Mouse (Mus musculus): ENCODE results near the gene Ldah.
A peak's percentile ranks its signal among the peaks of the same experiment; 100 is the strongest.

Gene Ldah

DNA sequence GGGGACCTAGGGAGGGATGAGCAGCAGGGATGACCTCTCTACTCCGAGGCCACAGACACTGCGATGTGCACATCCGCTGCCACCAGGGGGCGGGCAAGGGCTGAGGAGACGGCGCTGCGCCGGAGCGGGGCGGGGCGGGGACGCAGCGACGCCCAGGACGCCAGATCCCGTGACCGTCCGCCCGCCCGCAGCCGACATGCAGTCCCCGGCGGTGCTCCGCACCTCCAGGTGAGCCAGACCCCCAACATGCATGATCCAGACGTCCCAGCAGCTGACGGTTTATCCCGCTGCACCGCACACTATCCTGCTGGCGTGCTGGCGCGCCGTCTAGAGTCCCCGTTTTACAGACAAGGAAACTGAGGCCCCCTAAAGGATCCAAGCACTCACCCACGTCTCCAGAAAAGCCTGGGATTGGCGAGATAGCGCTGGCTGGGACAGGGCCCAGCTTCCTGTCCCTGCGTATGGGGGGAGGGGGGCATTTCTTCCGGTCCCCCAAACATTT is 105.4 kb downstream of the Ldah start, which contains the start of gene Hs1bp3:
Hs1bp3 (plus strand) TSS at position 163 of the 502 bp plus-strand sequence.
- DNase-seq (ENCODE audit: low read depth): peak; percentile 90

DNA sequence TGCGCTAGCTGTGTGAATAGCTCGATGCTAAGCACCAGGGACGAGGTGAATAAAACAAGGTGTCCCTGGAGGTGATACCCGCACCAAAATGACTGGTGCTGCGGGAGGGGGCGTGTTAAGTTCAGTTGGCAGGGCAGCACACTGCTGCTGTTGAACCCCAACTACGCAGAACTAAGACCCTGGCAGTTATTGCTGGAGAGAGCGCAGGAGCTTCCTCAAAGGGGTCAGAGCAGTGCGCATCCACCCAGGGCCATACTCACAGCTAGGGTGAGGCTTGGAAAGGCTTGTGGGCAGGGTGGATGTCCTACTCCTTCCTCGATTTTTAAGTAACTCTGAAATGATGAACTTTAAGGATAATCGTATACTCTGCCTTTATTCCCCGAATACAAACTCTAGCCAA is 105.9 kb downstream of the Ldah start:
- DNase-seq (ENCODE audit: low read depth): no peak

DNA sequence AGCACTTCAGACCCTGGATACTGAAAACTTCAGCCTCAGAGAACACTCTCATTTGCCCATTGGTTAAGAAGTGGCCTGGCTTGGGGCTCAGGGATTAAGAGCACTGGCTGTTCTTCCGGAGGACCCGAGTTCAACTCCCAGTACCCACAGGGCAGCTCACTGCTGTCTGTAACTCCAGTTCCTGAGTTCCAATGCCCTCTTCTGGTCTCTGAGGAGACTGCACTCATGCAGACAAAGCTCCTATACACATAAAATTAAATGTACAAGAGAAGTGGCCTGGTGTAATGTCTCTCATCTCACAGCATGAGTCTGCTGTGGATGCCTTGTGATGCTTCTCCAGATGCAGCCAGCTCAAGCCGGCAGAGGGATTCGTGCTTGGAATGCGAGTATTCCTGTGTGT is 108.6 kb downstream of the Ldah start:
- no peak for DNase-seq (ENCODE audit: low read depth)

DNA sequence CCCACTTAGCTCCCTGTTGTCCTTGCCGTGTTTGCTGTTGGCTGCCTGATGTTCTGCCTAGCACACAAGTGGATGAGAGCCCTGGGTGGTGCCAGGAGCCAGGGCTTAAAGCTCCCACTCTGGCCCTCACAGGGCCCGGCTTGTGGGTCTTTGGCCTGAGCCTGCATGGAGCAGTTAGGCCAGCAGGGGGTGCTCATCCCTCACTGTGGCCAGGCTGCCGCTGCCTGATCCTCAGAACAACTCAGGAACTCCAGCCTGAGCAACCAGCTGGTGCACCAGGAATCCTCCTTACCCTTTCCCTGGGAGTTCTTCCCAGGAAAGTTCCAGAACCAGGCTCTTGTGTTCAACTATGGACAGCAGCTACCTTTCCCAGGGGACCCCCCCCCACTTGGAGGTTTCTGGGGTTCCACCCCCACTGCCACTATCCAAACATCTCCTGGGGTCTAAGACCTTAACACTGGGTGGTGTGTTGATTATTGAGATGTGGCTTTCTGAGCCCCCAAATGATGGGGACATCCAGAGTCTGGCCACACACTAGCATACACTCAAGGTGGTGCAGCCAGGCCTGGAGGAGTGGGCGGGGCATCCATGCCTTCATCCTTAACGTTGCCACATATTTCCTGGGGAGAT is 112.3 kb downstream of the Ldah start:
- DNase-seq (ENCODE audit: low read depth): peak; percentile 75

DNA sequence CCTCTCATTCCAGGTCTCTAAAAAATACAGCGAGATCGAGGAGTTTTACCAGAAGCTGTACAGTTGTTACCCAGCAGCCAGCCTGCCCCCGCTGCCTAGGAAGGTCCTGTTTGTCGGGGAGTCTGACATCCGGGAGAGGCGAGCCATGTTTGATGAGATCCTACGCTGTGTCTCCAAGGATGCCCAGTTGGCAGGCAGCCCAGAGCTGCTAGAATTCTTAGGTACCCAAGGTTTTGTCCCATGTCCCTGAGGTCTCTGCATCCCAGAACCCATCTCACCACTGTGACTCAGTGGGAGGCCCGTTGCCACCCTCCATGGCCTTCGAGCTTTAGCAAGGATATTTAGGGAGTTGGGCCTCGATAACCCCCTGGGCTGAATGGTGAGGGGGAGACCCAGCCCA is 113.6 kb downstream of the Ldah start:
- no peak for DNase-seq (ENCODE audit: low read depth)

DNA sequence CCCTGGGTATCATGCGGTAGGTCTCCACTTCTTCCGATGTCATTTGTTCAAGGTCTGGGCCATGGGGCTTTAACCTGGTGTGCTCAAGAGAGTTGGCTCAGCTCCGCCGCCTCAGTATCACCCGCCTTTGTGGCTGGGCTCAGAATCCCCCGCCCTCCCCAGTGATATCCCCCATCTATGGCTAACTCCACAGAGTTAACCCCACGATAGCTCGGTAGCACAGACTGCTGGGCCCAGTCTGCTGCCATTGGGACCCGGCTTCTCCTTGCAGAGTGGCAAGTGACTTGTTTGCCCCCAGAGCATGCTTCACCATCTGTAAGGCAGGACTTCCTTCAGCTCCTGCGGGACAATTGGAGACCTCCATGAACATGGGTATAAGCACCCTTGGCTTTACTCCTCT is 116.2 kb downstream of the Ldah start:
- DNase-seq (ENCODE audit: low read depth): no peak

DNA sequence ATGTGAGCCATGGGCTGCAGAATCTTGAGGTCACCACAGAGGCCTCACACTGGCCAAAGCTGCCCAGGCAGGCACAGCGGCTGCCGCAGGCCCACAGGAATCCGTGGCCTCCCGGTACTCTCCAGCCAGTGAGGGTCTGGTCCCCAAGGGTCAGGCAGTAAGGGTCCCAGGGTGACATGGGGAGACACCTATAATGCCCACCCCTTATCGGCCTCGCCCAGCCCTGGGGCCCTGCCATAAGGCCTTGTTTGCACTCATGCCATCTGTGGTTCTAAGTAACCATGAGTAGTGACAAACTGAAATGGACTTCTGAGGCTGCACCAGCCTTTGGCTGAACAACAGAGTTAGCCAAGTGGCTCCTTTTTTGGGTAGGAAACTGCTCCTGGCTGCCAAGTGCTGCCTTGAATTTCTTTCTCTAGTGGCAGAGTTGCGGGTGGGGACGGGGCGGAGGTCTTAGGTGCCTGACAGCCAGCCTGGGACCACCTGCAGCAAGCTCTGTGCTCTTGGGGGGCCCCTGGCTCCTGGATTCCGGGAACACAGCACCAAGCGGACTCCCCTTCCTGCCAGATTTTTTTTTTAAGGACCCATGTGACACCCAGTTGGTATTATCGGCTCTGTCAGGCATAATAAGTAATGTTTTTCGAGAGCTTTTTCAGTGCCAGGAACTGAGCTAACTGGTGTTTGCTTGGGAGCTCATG is 117.5 kb downstream of the Ldah start:
- no peak for DNase-seq (ENCODE audit: low read depth)

DNA sequence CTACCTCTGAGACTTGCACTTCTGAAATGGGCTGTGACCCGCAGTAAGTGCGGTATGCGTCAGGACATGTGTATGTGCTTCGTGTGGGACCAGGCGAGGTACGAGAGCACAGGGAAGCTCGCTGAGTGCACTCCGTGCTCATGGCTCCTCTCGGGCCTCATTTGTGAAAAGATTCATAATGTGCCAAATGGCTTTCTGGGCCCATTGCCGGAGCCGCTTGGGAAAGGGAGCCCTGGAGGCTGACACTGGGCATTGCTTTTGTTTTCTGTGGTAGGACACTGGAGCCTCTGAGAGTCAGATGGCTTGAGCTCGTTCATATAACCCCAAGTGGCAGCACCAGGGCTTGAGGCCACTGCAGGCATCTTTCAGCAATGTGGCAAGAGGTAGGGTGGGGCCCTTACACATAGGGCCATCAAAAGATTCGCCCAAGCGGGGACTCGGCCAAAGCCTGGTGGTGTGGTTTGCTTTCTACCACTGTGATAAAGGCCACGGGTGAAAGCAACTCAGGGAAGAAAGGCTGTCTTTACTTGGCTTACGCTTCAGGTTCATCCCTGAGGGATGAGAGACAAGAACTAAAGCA is 118.1 kb downstream of the Ldah start:
- DNase-seq (ENCODE audit: low read depth): no peak

DNA sequence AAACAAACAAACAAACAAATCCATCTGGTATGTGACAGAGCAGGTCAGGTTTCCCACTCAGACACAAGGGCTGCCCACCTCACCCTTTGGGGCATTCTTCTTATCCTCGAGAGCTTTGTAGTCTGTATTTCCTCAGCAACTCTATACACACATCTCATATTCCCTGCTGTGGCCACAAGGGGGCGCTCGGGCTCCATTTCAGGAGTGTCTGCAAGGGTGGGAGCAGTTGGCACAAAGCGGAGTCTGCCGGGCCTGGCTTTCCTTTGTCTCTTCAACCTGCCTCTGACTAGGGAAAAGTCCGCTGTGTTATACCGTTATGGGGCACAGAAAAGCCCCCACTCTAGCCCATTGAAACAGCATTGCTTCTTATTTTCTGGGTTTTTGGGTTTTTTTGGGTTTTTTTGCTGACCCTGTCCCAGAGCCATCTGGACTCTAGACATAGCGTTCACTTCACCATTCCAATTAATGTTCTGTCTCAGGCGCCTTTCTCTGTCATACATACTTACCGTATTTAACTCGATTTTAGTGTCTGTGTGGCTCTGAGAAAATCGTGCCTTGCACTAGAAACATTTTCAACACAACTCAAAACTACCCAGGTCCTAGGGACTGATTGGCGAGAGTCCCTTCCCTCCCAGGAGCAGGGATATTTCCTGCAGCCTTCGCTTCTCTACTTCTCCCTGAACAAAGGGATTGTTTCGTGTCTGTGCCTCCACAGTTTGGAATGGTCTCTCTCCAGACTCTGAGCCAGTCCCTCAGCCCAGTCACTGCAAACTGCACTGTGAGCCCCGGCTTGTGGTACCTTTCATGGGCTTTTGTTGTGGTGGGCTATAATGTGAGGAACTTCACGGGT is 119.1 kb downstream of the Ldah start:
- DNase-seq (ENCODE audit: low read depth): peak; percentile 91

DNA sequence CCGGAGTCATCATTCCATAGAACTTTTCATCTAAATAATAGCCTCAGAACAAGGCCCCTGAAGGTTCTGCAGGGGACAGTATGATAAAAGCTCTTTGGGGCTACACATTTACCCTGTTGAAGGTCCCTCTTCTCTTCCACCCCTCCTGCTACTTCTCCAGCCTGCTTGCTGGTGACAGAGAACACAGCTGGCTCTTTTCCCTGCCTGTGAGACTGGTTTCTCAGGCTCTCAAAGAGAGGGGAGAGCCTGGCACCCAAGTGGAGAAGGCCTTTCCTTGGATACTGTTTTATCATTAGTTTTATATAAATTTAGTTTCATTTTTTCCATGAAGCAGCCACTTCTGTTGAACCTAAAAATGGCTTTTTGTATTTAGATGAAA is 119.8 kb downstream of the Ldah start:
- no peak for DNase-seq (ENCODE audit: low read depth)

DNA sequence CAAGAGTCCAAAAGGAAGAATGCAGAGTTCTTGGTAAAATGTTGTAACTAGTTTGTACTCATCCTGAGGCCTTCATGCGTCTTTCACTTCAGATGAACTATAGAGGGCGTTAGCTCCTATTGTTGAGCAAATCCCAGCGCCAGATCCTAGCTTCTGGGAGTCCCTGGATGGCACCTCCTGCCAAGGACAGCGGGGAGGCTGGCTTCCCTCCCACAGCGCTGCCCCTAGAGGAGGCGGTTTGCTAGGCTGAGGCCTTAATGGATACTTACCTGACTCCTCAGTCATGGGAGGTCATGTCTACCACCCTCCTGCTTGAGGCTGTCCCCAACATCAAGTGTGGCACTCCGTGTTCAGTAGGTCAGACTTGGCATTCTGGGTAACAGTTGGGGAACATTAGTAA is 121.3 kb downstream of the Ldah start:
- DNase-seq (ENCODE audit: low read depth): no peak

DNA sequence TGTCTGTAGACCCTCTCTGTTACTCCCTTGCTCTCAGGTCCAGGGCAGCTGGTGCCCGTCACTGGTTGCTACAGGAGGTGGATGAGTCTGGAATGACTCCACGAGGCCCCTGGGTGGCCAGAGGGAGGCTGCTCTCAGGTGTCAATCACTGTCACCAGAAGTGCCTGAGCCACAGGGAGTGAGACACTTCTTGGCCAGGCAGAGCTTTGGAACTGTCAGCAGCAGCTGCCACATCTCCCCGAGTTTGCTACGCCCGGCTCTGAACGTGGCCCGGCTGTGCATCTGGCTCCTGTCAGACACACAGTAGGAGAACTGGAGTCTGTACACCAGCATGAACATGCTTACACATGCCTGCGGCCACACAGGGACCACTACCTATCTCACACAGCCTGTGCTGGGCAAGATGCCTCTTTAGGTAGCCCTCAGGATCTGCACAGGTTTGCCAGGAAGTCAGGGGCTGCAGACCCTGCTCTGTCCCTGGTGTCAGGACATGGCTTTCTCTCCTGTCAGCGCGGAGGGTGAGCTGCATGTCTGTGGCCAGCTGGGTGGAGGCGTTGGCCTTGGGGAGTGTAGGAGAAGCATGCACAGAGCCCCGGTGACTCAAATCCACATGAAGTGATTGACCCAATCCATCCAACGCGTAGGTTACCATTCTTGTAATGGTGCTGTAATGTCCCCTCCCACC is 123.7 kb downstream of the Ldah start:
- no peak for DNase-seq (ENCODE audit: low read depth)

DNA sequence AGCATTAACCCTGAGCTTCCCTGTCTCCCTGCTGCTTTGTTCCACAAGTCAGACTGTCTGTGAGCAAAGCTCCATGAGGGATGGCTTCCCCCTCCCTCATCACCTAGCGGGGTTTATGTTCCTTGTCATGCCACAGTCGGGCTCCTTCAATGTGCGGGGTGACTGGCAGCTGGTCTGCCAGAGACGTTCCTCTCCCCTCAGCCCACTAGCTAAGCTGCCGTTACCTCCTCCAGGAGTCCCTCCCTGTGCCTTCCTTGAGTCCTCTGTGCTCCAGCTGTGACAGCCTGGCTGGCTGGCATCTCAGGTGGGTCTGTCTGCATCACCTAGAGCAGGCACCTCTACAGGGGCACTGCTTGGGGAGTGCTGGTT is 124.3 kb downstream of the Ldah start:
- no peak for DNase-seq (ENCODE audit: low read depth)

DNA sequence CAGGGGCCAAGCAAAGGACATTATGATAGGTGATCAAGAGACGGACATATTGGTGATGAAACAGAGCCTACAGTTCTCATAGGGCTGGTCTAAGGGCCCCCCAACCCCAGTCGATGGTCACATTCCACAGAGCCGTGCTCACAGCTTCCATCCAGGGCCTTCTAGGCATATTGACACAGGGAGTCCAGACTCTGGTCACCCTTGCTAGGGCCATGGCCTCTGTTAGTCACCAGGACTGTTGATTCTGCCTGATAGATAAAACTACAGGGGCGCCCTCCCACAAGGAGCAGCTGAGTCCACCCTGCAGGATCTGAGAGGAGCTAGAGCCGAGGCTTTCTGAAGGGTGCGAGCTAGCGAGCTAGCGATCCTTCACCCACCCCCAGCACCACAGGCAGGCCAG is 125.7 kb downstream of the Ldah start:
- no peak for DNase-seq (ENCODE audit: low read depth)

DNA sequence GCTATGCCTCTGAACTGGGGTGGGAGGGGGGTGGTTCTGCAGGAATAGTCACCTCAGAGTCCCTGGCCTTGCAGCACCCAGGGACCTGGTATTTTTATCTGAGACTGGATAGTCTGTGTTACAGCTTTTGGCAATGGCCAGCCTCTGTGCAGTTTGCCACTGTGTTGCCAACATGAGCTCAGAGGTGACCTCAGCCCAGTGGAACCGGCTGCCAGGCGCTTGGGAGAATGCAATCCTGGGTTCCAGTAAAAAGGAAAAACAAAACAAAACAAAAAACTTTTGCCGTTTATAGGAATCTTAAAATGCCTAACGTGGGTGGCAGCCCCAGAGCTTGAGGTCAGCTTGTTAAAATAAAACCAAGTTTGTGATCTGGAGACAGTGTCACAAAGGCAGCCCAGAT is 126.4 kb downstream of the Ldah start:
- DNase-seq (ENCODE audit: low read depth): no peak
